Mouse (Mus musculus): ENCODE results near the gene Pde4c. TPM values are rescaled to one million over a fixed set of nuclear protein-coding genes. Genes with fewer than 3 reads are reported as not detected.

Gene Pde4c
- total RNA-seq, 1 experiment from 2014 or later, result 0.55 TPM

- peak; percentile 74 for DNase-seq
Observed at GRCm38 (mm10) chr8:70720739-70721138, 2.8 kb upstream of the Pde4c start.

GRCm38 (mm10) chr8:70721601-70722000, 1.9 kb upstream of the Pde4c start:
- DNase-seq, result no peak

GRCm38 (mm10) chr8:70724216-70724615, 696 bp downstream of the Pde4c start:
- DNase-seq, result no peak

DNA sequence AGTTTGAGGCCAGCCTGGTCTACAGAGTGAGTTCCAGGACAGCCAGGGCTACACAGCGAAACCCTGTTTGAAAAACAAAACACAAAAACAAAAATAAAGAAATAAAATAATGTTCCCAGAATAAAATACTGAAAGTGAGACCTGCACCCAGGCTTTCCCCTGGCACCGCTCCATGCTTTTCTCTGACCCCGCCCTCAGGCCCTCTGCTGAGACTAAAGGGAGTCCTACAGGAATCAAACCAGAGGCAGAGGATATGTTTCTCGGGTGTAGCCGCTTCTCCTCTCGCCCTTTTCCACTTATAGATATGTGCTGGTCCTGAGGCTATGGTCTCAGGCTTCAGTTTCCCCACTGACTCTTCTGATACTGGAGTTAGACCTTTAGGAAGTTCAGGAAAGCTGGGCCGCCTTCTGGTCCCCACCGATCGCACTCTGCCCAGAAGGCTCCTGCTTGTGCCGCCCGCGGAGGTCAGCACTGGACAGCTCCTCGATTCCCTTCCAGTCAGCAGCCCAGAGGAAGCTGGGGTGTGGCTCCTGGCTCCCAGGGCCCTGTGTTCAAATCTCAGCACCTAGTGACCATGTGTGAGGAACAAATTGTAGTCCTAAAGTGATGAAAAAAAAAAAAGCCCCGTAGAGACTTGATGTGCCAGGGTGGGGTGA, 2.4 kb downstream of the Pde4c start:
- DNase-seq, result peak; percentile 54

DNA sequence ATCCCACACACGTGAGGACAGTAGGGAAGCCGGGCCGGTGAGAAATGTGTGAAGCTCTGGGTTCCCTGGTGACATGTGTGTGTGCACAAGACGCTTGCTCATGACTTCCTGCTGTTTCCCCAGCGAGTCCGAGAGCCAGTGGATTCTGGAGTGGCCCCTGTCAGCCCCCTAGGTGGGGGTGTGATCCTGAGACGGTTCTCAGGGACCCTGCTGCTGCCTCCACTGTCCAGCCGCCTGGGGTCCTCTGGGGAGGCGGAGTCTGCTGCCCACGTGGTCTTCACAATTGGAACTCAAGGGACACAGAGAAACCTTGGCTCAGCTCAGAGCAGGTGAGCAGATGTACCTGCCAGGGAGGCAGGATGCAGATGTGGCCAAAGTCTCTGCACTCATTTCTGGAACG, 3.2 kb downstream of the Pde4c start:
- no peak for DNase-seq

DNA sequence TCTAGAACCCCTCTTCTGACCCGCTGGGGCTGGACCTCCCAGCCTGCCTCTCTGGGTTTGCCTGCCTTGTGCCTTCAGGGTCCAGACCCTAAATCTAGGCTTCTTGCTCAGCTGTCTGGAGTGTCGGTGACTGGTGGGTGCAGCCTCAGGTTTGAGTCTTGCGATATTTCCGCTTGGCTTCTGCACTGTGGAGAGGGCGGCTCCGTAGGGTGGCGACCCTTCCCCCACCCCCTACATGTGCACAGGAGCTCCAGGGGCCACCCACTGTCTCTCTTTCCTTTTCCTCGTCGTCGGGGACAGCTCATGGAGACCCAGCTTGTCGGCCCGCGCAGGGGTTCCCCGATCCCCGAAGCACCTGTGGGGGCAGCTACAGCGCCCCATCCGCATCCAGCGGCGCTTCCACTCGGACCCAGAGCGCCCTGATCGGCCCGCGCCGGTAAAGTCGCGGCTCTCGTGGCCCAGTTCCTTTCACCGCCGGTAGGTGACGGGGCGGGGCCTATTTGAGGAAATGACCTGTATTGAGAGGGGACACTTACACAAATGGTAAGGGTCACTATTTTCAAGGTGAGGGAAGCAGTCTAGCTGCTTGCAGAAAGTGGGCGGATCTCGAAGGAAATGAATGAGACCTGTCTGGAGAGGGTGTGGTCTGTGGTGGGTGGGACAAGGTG, 6.4 kb downstream of the Pde4c start:
- DNase-seq, result no peak

GRCm38 (mm10) chr8:70730956-70731355, 7.4 kb downstream of the Pde4c start:
- DNase-seq, result no peak

GRCm38 (mm10) chr8:70737705-70738104, 14.2 kb downstream of the Pde4c start:
- DNase-seq, result no peak

DNA sequence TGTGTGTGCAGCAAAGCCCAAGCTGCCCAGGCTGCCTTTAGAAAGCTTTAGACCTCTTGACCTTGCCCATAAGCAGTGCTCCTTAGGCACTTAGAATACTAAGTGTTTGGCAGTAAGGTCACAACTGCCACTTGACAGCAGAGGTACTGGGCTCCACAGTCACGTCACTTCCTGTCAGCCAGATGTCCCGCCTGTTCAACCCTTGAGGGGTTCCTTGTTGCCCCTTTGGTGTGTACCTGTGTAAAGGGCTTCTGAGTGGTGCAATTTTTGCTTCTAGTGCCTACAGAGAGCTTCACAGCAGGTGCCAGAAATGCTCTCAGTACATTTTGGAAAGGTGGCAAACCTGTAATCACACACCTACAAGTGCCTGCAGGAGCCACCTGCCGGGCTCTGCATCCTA, 14.7 kb downstream of the Pde4c start:
- DNase-seq, result no peak

DNA sequence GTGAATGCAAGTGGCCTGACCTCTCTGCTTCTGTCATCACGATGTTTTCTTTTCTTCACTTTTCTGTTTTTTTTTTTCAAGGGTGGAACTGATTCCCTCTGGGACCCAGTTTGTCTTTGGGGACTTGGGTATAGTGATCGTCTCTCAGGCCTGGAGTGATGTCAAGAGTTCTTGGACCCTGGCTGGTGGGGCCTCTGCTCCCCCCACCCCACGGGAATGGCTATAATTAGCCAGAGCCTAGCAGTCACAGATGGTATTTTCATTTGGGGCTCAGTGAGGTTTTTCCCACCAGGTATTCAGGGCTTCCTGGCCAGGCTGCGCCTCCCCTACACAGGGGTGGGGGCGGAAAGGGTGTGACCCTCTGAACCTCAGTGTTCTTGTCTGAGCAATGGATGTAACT, 18.1 kb downstream of the Pde4c start:
- no peak for DNase-seq

GRCm38 (mm10) chr8:70742176-70742575, 18.7 kb downstream of the Pde4c start:
- DNase-seq, result no peak

DNA sequence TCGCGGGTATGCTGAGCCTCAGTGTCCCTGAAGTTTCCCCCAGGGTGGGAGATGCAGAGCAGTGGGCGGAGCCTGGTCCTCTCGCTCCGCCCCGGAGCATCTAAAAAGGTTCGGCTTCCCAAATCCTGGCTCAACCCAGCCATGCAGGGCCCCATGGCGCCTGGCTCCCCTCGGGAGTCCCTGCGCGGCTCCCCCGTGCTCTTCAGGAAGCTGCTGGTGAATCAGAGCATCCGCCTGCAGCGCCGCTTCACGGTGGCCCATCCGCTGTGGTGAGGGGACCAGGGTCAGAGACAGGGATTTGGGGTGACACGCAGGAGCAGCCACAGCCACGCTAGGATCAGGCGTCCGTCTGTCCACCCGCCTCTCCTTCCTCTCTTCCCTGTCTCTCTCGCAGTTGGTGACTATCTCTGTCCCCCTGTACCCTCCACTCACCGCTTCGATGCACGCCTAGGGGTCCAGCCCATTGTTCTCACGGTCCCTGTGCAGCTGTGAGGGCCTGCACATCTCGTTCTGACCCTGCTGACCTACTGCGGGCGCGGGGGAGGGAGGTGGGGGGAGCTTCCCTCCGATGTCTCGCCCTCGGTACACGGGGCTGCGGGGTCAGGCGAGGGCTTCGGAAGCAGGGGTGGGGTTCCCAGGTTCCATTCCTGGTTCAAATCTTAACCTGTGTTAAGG, 19.6 kb downstream of the Pde4c start:
- DNase-seq, result no peak

GRCm38 (mm10) chr8:70743656-70744590, 20.4 kb downstream of the Pde4c start:
- DNase-seq, result peak; percentile 72

DNA sequence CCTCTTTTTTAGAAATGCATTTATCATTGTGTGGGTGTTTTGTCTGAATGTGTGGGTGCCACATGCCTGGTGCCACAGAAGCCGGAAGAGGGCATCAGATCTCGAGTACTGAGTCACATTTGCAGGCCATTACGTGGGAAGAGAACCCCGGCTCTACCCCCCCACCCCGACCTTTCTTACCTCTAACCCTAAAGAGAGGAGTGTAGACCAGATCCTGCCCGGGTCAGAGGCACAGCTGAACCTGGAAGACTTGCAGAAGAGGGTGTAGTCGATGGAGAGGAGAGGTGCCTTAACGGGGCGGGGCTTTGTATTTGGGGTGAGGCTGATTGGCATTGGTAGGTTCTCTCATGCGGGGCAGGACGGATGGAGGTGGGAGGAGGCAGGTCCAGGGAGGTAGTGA, 21.3 kb downstream of the Pde4c start:
- no peak for DNase-seq

- no peak for DNase-seq
Observed at GRCm38 (mm10) chr8:70745691-70746220, 22.2 kb downstream of the Pde4c start.

DNA sequence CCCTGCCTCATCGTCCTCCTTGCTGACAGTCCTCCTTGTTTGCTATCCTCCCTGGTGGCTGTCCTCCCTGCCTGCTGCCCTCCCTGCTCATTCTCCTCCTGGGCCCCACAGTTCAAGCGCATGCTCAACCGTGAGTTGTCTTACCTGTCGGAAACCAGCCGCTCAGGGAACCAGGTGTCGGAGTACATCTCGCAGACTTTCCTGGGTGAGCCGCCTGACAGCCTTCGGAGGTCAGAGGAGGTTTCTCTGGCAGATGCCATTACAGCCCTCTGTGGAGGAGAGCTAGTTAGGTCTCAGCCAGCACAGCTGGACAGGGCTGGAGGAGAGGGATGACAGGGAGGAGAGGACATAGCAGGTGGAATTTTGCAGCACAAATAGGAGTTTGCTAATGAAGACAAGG, 23.2 kb downstream of the Pde4c start:
- DNase-seq, result no peak

DNA sequence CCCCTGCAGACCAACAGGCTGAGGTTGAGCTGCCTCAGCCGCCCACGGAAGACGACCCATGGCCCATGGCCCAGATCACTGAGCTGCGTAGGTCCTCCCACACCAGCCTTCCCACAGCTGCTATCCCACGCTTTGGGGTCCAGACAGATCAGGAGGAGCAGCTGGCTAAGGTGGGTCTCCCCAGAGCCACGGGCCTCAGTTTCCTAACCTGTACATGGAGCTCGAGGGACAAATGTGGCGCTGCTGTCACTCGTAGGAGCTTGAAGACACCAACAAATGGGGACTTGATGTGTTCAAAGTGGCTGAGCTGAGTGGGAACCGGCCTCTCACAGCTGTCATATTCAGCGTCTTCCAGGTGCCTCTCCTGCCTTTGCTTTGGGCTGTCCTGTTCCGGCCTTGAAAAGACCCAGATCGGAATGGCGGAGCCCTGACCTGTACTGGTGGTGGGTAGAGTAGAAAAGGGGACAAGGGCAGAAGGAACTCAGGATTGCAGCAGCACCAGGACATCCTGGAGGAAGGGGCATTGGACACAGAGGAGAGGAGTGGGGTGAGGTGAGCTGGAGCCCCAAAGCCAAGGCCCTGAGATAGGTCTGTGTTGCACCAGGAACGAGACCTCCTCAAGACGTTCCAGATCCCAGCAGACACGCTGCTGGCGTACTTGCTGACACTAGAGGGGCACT, 23.8 kb downstream of the Pde4c start:
- DNase-seq, result no peak

DNA sequence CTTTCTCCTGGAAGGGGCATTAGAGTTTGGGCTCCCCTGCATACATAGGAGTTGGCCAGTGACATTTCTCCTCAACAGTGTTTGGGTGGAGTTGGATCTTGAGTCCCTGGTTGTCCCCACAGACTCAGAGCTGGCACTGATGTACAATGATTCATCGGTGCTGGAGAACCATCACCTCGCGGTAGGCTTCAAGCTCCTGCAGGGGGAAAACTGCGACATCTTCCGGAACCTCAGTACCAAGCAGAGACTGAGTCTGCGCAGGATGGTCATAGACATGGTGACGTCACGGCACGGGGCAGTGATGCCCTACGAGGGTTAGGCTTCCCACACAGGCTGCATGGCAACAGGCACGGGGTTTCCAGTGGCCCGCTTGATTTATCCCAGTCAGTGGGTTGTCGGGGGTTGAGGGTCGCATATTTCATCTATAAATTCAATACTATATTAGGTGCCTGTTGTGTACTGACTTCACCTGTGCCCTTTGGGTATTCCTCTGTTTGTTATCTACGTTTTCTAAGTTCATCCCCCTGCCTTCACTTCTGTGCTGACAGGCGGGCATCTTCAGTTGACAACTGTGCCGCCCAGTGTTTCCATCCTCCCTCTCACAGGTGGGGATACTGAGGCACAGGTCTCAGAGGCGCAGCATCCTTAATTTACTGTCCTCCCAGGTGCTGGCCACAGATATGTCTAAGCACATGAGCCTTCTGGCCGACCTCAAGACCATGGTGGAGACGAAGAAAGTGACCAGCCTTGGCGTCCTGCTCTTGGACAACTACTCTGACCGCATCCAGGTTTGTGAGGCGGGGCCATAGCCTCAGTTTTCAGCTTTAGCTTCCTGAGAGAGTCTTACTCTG, 25.0 kb downstream of the Pde4c start:
- no peak for DNase-seq

DNA sequence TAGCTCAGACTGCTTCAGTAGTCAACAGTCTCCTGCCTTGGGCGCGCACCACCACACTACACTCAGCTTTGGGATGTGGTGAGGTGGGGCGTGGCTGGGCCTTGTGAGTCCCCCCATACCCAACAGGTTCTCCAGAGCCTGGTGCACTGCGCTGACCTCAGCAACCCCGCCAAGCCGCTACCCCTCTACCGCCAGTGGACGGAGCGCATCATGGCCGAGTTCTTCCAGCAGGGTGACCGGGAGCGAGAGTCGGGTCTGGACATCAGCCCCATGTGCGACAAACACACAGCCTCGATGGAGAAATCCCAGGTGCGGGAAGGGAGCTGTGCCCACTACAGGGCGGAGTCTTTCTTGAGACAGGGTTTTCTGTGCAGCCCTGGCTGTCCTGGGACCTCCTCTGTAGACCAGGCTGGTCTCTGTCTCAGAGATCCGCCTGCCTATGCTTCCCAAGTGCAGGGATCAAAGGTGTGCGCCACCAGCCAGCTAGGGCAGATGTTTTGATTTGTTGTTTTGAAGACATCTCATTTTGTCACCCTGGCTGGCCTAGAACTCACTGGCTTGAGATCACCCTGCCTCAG, 25.7 kb downstream of the Pde4c start:
- no peak for DNase-seq

GRCm38 (mm10) chr8:70750128-70750680, 26.7 kb downstream of the Pde4c start:
- DNase-seq, result no peak

All from adrenal gland, postnatal 25 days (tissue).